Mouse (Mus musculus): ENCODE data around the gene Rchy1. TPM values are rescaled to one million over a fixed set of nuclear protein-coding genes. Genes with fewer than 3 reads are reported as not detected.

Gene Rchy1
- polyA plus RNA-seq, 1 experiment, result 15.7 TPM

DNA sequence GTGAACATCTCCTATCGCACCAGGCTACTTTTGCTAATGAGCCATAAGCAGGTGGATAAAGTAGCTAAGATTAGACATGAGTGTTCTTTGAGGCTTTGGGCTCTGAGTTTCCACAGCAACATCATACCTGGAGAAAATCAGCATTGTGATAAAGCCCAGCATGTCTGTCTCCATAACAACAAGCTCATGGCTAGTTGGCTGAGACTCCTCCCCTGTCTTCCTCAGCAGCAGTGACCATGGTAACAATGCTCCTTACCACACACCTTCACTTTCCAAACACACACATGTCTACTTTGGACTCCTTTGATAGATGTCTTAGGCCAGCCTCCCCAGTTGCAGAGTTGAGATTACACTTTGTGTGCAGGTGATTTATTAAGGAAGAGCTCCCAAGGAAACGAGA is 49.6 kb downstream of the Rchy1 start:
- H3K4me1 ChIP-seq (ENCODE audit: control insufficient read depth, insufficient read depth, insufficient read length, low read length), result no peaks in the 10 kb centered on the region
- no peak for TF ChIP-seq CTCF (IDR thresholded peaks at IDR 0.05; ENCODE audit: extremely low read depth, insufficient read length, insufficient replicate concordance, low read depth, low read length)
- no peak for TF ChIP-seq POLR2A (IDR thresholded peaks at IDR 0.05; ENCODE audit: low read depth, low read length)
- no peaks in the 10 kb centered on the region for H3K27me3 ChIP-seq (ENCODE audit: control insufficient read depth, insufficient read depth, low read length)
- H3K36me3 ChIP-seq (ENCODE audit: control insufficient read depth, insufficient read depth, low read length), result no peaks in the 10 kb centered on the region
- no peak overlapping the region for H3K27ac ChIP-seq (ENCODE audit: insufficient read depth, low read depth, low read length)
- no peak overlapping the region for H3K4me3 ChIP-seq (ENCODE audit: low read depth, low read length)
- 43% methylated on average over 2 of the region's 2 CpGs for WGBS

GRCm38 (mm10) chr5:91911384-91912106 is 51.3 kb downstream of the Rchy1 start:
- TF ChIP-seq CTCF (IDR thresholded peaks at IDR 0.05; ENCODE audit: extremely low read depth, insufficient read length, insufficient replicate concordance, low read depth, low read length) (no peak), POLR2A (IDR thresholded peaks at IDR 0.05; ENCODE audit: low read depth, low read length) (no peak)

DNA sequence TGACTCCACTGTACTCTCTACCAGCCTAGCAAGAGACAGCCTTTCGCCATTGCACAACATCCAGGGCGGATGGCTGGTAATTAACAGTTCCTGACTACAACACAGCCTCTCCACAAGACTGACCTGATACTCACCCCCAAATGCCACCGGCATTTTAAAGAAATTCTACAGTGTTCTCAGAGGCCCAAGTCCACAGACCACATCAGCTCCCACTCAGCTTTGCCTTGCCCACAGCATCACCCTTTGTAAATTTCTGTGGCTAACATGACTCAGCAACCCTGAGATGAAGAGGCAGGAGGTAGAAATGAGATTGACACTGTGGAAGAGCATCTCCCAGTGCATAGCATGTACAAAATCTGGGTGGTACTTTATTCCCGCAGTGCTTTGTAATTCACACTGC is 52.3 kb downstream of the Rchy1 start:
- no peak for TF ChIP-seq POLR2A (IDR thresholded peaks at IDR 0.05; ENCODE audit: low read depth, low read length)
- no peak for TF ChIP-seq CTCF (IDR thresholded peaks at IDR 0.05; ENCODE audit: extremely low read depth, insufficient read length, insufficient replicate concordance, low read depth, low read length)
- WGBS, result 87% methylated on average over 4 of the region's 4 CpGs
- no peak overlapping the region for H3K4me3 ChIP-seq (ENCODE audit: low read depth, low read length)
- no peaks in the 10 kb centered on the region for H3K4me1 ChIP-seq (ENCODE audit: control insufficient read depth, insufficient read depth, insufficient read length, low read length)
- no peak overlapping the region for H3K27ac ChIP-seq (ENCODE audit: insufficient read depth, low read depth, low read length)
- no peaks in the 10 kb centered on the region for H3K27me3 ChIP-seq (ENCODE audit: control insufficient read depth, insufficient read depth, low read length)
- no peaks in the 10 kb centered on the region for H3K36me3 ChIP-seq (ENCODE audit: control insufficient read depth, insufficient read depth, low read length)

More at GRCm38 (mm10) chr5:91911384-91912106, 51.3 kb downstream of the Rchy1 start:
- WGBS, result 65% methylated on average over 13 of the region's 13 CpGs
- Histone ChIP-seq H3K4me1 (ENCODE audit: control insufficient read depth, insufficient read depth, insufficient read length, low read length) (no peaks in the 10 kb centered on the region), H3K36me3 (ENCODE audit: control insufficient read depth, insufficient read depth, low read length) (no peaks in the 10 kb centered on the region), H3K27me3 (ENCODE audit: control insufficient read depth, insufficient read depth, low read length) (no peaks in the 10 kb centered on the region), H3K27ac (ENCODE audit: insufficient read depth, low read depth, low read length) (no peak overlapping the region), H3K4me3 (ENCODE audit: low read depth, low read length) (no peak overlapping the region)

DNA sequence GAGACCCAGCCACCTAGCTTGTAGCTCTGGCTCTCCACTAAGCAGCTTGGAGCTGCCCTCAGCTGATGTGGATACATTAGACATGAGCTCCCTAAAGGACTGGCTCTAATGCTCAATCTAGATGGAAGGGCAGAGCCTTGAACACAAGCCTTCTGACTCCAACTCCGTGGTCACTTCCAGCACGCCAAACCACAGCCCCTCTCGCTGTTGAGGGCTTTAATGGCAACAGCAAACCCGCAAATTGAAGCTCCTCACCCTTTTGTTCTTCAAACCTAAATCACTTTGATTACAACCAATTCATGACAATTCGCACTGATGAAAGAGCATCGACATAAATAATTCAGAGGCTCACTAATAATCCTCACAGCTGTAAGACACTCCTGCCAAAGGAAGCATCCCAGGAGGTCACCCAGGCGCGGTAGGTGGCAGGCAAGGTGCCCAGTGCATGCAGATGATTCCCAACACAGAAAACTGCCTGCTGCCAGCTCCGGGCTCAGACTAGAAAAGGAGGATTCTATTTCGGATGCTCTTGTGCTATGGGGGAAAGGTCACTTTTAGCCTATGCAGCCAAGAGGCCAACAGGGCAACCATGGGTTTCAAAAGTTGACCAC is 53.8 kb downstream of the Rchy1 start:
- no peak for TF ChIP-seq CTCF (IDR thresholded peaks at IDR 0.05; ENCODE audit: extremely low read depth, insufficient read length, insufficient replicate concordance, low read depth, low read length)
- no peak for TF ChIP-seq POLR2A (IDR thresholded peaks at IDR 0.05; ENCODE audit: low read depth, low read length)
- no peak overlapping the region for H3K4me3 ChIP-seq (ENCODE audit: low read depth, low read length)
- WGBS, result 73% methylated on average over 10 of the region's 10 CpGs

More for the DNA sequence above, 53.8 kb downstream of the Rchy1 start:
- no peak overlapping the region for H3K27ac ChIP-seq (ENCODE audit: insufficient read depth, low read depth, low read length)
- no peaks in the 10 kb centered on the region for H3K36me3 ChIP-seq (ENCODE audit: control insufficient read depth, insufficient read depth, low read length)
- no peaks in the 10 kb centered on the region for H3K4me1 ChIP-seq (ENCODE audit: control insufficient read depth, insufficient read depth, insufficient read length, low read length)
- H3K27me3 ChIP-seq (ENCODE audit: control insufficient read depth, insufficient read depth, low read length), result no peaks in the 10 kb centered on the region

Other genes starting within 250 kb of the Rchy1 start
- not detected in 2 replicates for gene Odaph, start 24.4 kb upstream of the Rchy1 start, polyA plus RNA-seq (2012; rRNA removed)
- gene Cdkl2, start 80.8 kb upstream of the Rchy1 start, polyA plus RNA-seq (2012; rRNA removed), result 0.15 and 0.41 TPM in 2 replicates
- gene G3bp2, start 120.7 kb upstream of the Rchy1 start, polyA plus RNA-seq (2012; rRNA removed), result 3.1 and 6.9 TPM in 2 replicates
- gene Uso1, start 174.9 kb upstream of the Rchy1 start, polyA plus RNA-seq (2012; rRNA removed), result 15.7 and 25.1 TPM in 2 replicates